In genomic region chr19:46499539-46499835, GRCm38 (mm10) we compare ENCODE assay signal across 8 mouse cellular contexts. TPM values are rescaled to one million over a fixed set of nuclear protein-coding genes. Genes with fewer than 3 reads are reported as not detected.
DNase-seq lines count a peak whose midpoint lies in the region; ATAC-seq and TF ChIP-seq lines count a peak whose summit lies in the region.

No protein-coding gene starts in this region.

- no peak overlapping the region for H3K9ac ChIP-seq in kidney, embryonic 14.5 days (ENCODE audit: low read depth, low read length)
- no peak overlapping the region for H3K9ac ChIP-seq in embryonic facial prominence, embryonic 11.5 days (replicated peaks; ENCODE audit: low read length)
- peak overlapping the region; percentile 37; the same call in 1 of the 2 replicates for H3K9ac ChIP-seq in hindbrain, postnatal 0 days (replicated peaks; ENCODE audit: low read length)
- H3K9ac ChIP-seq in midbrain, embryonic 16.5 days (ENCODE audit: low read depth, low read length), result no peak overlapping the region

- no peaks in the 10 kb centered on the region for H3K27me3 ChIP-seq in kidney, embryonic 14.5 days (ENCODE audit: control insufficient read depth, insufficient read depth, low read length)
- H3K27me3 ChIP-seq in embryonic facial prominence, embryonic 11.5 days (ENCODE audit: control insufficient read depth, insufficient read depth, low read length), result no peaks in the 10 kb centered on the region
- H3K27me3 ChIP-seq in hindbrain, postnatal 0 days (ENCODE audit: insufficient read depth, low read length), result no peaks in the 10 kb centered on the region
- H3K27me3 ChIP-seq in midbrain, embryonic 16.5 days (ENCODE audit: control insufficient read depth, insufficient read depth, low read depth, low read length), result no peaks in the 10 kb centered on the region

- under 1% methylated on average over 3 of the region's 3 CpGs for WGBS in kidney, embryonic 14.5 days
- WGBS in embryonic facial prominence, embryonic 11.5 days, result 1% methylated on average over 3 of the region's 3 CpGs
- 6% methylated on average over 3 of the region's 3 CpGs for WGBS in hindbrain, postnatal 0 days
- 1% methylated on average over 3 of the region's 3 CpGs for WGBS in midbrain, embryonic 16.5 days

- 0 out of 2 replicates have a peak, but pooled peaks cover 4% of the 10 kb centered on the region for H3K4me1 ChIP-seq in kidney, embryonic 14.5 days (ENCODE audit: control insufficient read depth, insufficient read depth, low read length)
- no peaks in the 10 kb centered on the region; the same call in 1 of the 2 replicates for H3K4me1 ChIP-seq in embryonic facial prominence, embryonic 11.5 days (ENCODE audit: control insufficient read depth, insufficient read depth, low read length)
- H3K4me1 ChIP-seq in hindbrain, postnatal 0 days (ENCODE audit: insufficient read depth, low read length), result 0 out of 2 replicates have a peak, but pooled peaks cover 2% of the 10 kb centered on the region
- peaks cover 6% of the 10 kb centered on the region for H3K4me1 ChIP-seq in midbrain, embryonic 16.5 days (ENCODE audit: control insufficient read depth, insufficient read depth, low read length)

- H3K27ac ChIP-seq in kidney, embryonic 14.5 days (ENCODE audit: low read depth, low read length), result peak overlapping the region; percentile 80; the same call in 1 of the 2 replicates
- H3K27ac ChIP-seq in embryonic facial prominence, embryonic 11.5 days (replicated peaks; ENCODE audit: low read depth, low read length), result 0 out of 2 replicates have a peak overlapping the region, but pooled peaks have one; percentile 11
- peak overlapping the region; percentile 85 for H3K27ac ChIP-seq in hindbrain, postnatal 0 days
- H3K27ac ChIP-seq in midbrain, embryonic 16.5 days (ENCODE audit: low read length), result peak overlapping the region; percentile 72

- H3K36me3 ChIP-seq in kidney, embryonic 14.5 days (ENCODE audit: control insufficient read depth, insufficient read depth, low read length), result no peaks in the 10 kb centered on the region; the same call in 1 of the 2 replicates
- no peaks in the 10 kb centered on the region; the same call in 1 of the 2 replicates for H3K36me3 ChIP-seq in embryonic facial prominence, embryonic 11.5 days (replicated peaks; ENCODE audit: control insufficient read depth, insufficient read depth, low read depth, low read length)
- H3K36me3 ChIP-seq in hindbrain, postnatal 0 days (ENCODE audit: insufficient read depth, low read length), result no peaks in the 10 kb centered on the region
- H3K36me3 ChIP-seq in midbrain, embryonic 16.5 days (ENCODE audit: control insufficient read depth, insufficient read depth, low read length), result no peaks in the 10 kb centered on the region

- no peaks in the 10 kb centered on the region for H3K9me3 ChIP-seq in kidney, embryonic 14.5 days (ENCODE audit: control insufficient read depth, low read length)
- no peaks in the 10 kb centered on the region for H3K9me3 ChIP-seq in embryonic facial prominence, embryonic 11.5 days (replicated peaks; ENCODE audit: control insufficient read depth, low read length)
- H3K9me3 ChIP-seq in hindbrain, postnatal 0 days (ENCODE audit: low read length), result no peaks in the 10 kb centered on the region
- no peaks in the 10 kb centered on the region for H3K9me3 ChIP-seq in midbrain, embryonic 16.5 days (replicated peaks; ENCODE audit: control insufficient read depth, low read length, poor library complexity, severe bottlenecking)

- DNase-seq in kidney, postnatal 4 days, result no peak
- no peak for DNase-seq in embryonic facial prominence, embryonic 11.5 days (ENCODE audit: low spot score)
- no peak for DNase-seq in hindbrain, postnatal 0 days (ENCODE audit: low spot score)
- DNase-seq in cerebellum, adult 8-10 months, result no peak
- DNase-seq in layer of hippocampus, postnatal 25 days (ENCODE audit: extremely low spot score in 1 of 2, low spot score in 1 of 2), result no peak

- no peak for ATAC-seq in kidney, embryonic 14.5 days (ENCODE audit: low FRiP score, low TSS enrichment)
- ATAC-seq in embryonic facial prominence, embryonic 11.5 days (replicated peaks; ENCODE audit: insufficient number of reproducible peaks, low FRiP score, low TSS enrichment, low read depth), result no peak
- no peak for ATAC-seq in hindbrain, postnatal 0 days
- ATAC-seq in midbrain, embryonic 16.5 days, result no peak
- no peak for ATAC-seq in frontal cortex, adult (ENCODE audit: low TSS enrichment)

- H3K4me2 ChIP-seq in kidney, embryonic 14.5 days (replicated peaks; ENCODE audit: low read depth, low read length), result peak overlapping the region; percentile 41
- no peak overlapping the region for H3K4me2 ChIP-seq in embryonic facial prominence, embryonic 11.5 days (ENCODE audit: low read depth, low read length)
- H3K4me2 ChIP-seq in hindbrain, postnatal 0 days (ENCODE audit: low read depth, low read length), result peak overlapping the region; percentile 85
- H3K4me2 ChIP-seq in midbrain, embryonic 16.5 days (ENCODE audit: low read length), result peak overlapping the region; percentile 50

- TF ChIP-seq CTCF in hindbrain, postnatal 0 days (IDR thresholded peaks at IDR 0.05; ENCODE audit: low read depth), result no peak

- H3K4me3 ChIP-seq in kidney, embryonic 14.5 days (ENCODE audit: low read length), result peak overlapping the region; percentile 98
- H3K4me3 ChIP-seq in embryonic facial prominence, embryonic 11.5 days (ENCODE audit: low read depth, low read length), result 0 out of 2 replicates have a peak overlapping the region, but pooled peaks have one; percentile 93
- no peak overlapping the region for H3K4me3 ChIP-seq in hindbrain, postnatal 0 days (ENCODE audit: low read length)
- H3K4me3 ChIP-seq in midbrain, embryonic 16.5 days (ENCODE audit: low read depth, low read length), result peak overlapping the region; percentile 26; the same call in 1 of the 2 replicates

RNA-seq across cellular contexts. Expression of gene Trim8, which starts 2.0 kb away (rescaled TPM):
- 28.3 and 35.6 TPM in 2 replicates for polyA plus RNA-seq in kidney, embryonic 14.5 days (2014; fragmentation: Nextera tagmentation; extraction: Ambion mirVana)
- 17.8 and 18.6 TPM in 2 replicates for polyA plus RNA-seq in embryonic facial prominence, embryonic 11.5 days (2014; fragmentation: Nextera tagmentation; extraction: Ambion mirVana)
- 108 and 115 TPM in 2 replicates for total RNA-seq in hindbrain, postnatal 0 days (2014; rRNA removed)
- 28.8 and 29.7 TPM in 2 replicates for polyA plus RNA-seq in hindbrain, postnatal 0 days (2015; fragmentation: Nextera tagmentation; extraction: Ambion mirVana)
- polyA plus RNA-seq in midbrain, embryonic 16.5 days (2015; fragmentation: Nextera tagmentation; extraction: Ambion mirVana), result 25.9 and 26.8 TPM in 2 replicates
- total RNA-seq in layer of hippocampus, postnatal 25 days (2021), result 100 to 1,000 TPM; 105 to 109 TPM

Comparison
In these comparisons a context has a peak if more than half of its experiments do, and no peak if none do; other contexts are left out.
1. H3K27ac ChIP-seq: peak in every context shown above with its lines; median percentile 85 in hindbrain, postnatal 0 days; 80 in kidney, embryonic 14.5 days; 72 in midbrain, embryonic 16.5 days; 11 in embryonic facial prominence, embryonic 11.5 days.